Mouse (Mus musculus): ENCODE measurements around the gene Uap1l1. TPM values are rescaled to one million over a fixed set of nuclear protein-coding genes. Genes with fewer than 3 reads are reported as not detected.

The Uap1l1 gene
- polyA plus RNA-seq, 1 experiment from 2014 or later = 6.8 TPM

DNA sequence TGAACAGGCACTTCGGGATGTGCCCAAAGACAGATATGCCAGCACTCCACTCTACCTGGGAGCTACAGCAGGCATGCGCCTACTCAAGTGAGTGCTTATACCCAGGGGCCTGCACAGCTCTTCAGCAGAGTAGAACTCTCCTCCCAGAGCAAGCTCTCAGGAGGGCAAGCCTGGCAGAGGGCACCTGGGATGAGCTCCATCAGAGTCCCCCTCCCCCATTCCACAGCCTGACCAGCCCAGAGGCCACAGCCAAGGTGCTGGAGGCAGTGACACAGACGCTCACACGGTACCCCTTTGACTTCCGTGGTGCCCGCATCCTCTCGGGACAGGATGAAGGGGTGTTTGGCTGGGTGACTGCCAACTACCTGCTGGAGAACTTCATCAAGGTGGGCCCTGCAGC is 32.6 kb upstream of the Uap1l1 start:
- DNase-seq (ENCODE audit: low spot score) (no peak), ATAC-seq (ENCODE audit: low FRiP score) (no peak)
- no peak overlapping the region for H3K9ac ChIP-seq
- H3K9me3 ChIP-seq (ENCODE audit: control insufficient read depth, low read length) = no peaks in the 10 kb centered on the region
- H3K4me2 ChIP-seq (replicated peaks) = no peak overlapping the region
- H3K27ac ChIP-seq = no peak overlapping the region
- WGBS = 96% methylated on average over 7 of the region's 7 CpGs
- H3K4me1 ChIP-seq (replicated peaks; ENCODE audit: control insufficient read depth, insufficient read depth, low read length) = peaks cover 32% of the 10 kb centered on the region
- H3K36me3 ChIP-seq (replicated peaks; ENCODE audit: control insufficient read depth, insufficient read depth) = no peaks in the 10 kb centered on the region
- H3K27me3 ChIP-seq (ENCODE audit: control insufficient read depth, insufficient read depth, low read length) = peaks cover 64% of the 10 kb centered on the region
- H3K4me3 ChIP-seq (replicated peaks; ENCODE audit: low read length) = no peak overlapping the region

DNA sequence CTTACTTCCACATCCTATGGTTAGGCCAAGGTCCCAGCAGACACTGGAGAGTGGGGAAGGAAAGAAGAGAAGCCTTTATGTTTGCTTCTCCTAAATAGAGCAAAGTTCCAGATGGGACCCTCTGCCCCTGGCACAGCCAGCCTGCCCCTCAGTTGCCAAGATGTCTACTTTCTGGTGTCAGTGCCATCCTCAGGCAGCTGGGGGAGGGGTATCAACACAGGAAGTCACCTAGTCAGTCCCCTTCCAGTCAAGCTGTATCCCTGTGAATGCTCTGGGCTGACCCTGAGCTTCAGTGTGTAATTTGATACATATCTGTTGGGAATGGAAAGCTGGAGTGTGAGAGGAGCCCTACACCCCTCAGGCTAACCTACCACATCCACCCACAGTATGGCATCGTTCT is 31.5 kb upstream of the Uap1l1 start:
- DNase-seq (ENCODE audit: low spot score) = no peak

DNA sequence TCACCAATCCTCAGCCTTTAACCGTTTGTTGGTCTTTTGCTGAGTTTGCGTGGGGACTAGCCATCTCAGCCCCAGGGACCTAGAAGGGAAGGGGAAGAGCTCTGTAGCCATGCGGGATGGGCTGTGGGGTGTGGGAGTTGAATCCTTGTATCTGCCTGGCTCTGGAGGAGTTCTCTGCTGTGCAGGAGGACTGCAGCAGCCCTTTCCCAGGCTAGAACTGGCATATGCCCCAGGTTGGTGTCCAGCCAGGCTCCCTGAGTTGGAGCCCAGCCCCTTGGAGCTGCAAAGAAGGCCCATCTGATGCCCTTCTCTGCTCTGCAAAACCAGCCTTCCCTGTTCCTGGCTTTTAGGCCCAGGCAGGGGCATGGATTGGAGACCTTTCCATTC is 31.1 kb upstream of the Uap1l1 start:
- no peak for DNase-seq (ENCODE audit: low spot score)

More for the DNA sequence above, 31.5 kb upstream of the Uap1l1 start:
- Histone ChIP-seq H3K9ac (no peak overlapping the region), H3K4me2 (replicated peaks) (no peak overlapping the region), H3K4me3 (replicated peaks; ENCODE audit: low read length) (no peak overlapping the region), H3K36me3 (replicated peaks; ENCODE audit: control insufficient read depth, insufficient read depth) (no peaks in the 10 kb centered on the region), H3K27ac (no peak overlapping the region), H3K9me3 (ENCODE audit: control insufficient read depth, low read length) (no peaks in the 10 kb centered on the region), H3K27me3 (ENCODE audit: control insufficient read depth, insufficient read depth, low read length) (peaks cover 69% of the 10 kb centered on the region), H3K4me1 (replicated peaks; ENCODE audit: control insufficient read depth, insufficient read depth, low read length) (peaks cover 24% of the 10 kb centered on the region)
- 54% methylated on average over 1 of the region's 1 CpGs for WGBS
- no peak for ATAC-seq (ENCODE audit: low FRiP score)

DNA sequence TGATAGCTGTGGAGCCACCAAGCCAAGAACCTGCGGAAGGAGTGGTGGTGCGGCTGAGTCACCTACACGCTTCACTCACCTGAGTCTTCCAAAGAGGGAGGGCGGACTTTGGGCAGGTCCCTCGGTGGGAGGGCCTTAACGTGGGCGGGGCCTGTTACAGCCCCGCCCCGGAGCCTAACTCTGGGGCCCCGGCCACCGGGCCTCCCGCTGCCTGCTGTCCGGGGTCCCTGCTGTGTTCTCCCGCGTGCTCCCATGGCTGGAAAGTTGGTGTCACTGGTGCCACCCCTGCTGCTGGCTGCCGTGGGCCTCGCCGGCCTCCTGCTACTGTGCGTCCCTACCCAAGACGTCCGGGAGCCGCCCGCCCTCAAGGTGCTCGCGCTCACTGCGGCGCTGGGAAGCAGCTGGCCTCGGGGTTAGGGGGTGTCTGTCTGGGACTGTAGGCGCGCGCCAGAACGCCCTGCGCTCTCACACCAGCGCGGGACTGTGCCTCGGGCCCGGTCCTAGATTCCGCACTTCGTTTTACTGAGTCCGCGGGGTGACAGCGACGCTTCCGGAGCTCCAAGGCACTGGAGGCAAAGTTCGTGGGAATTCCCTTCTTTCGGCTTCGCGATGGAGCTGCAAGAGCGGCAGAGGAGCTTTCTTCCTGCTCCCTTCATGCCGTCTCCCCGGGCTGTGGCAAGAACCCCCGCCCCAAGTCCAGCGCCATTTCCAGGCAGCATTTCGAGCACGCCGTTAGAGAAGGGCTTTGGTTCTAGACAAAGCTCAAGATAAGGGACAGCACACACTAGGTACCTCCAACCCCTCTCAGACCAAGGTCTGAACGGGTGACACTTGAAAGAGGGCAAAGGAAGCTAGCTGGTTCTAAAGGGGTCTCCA is 30.5 kb upstream of the Uap1l1 start, which contains the start of gene Entpd2:
Gene Entpd2, plus strand, starts transcription at position 154 of the 876 bp plus-strand sequence.
- Histone ChIP-seq H3K9me3 (ENCODE audit: control insufficient read depth, low read length) (no peaks in the 10 kb centered on the region), H3K4me2 (replicated peaks) (peak within 1 kb of the TSS; percentile 59), H3K36me3 (replicated peaks; ENCODE audit: control insufficient read depth, insufficient read depth) (no peaks in the 10 kb centered on the region), H3K27ac (no peak within 1 kb of the TSS), H3K9ac (peak within 1 kb of the TSS; percentile 34; the same call in 1 of the 2 replicates), H3K27me3 (ENCODE audit: control insufficient read depth, insufficient read depth, low read length) (peaks cover 69% of the 10 kb centered on the region), H3K4me3 (replicated peaks; ENCODE audit: low read length) (peak within 1 kb of the TSS; percentile 30), H3K4me1 (replicated peaks; ENCODE audit: control insufficient read depth, insufficient read depth, low read length) (peaks cover 24% of the 10 kb centered on the region)
- DNase-seq (ENCODE audit: low spot score) (no peak), ATAC-seq (ENCODE audit: low FRiP score) (no peak)
- 2% methylated on average over 57 of the region's 57 CpGs for WGBS

More for the DNA sequence above, 31.1 kb upstream of the Uap1l1 start:
- Histone ChIP-seq H3K9ac (no peak overlapping the region), H3K4me3 (replicated peaks; ENCODE audit: low read length) (peak overlapping the region; percentile 30; the same call in 1 of the 2 replicates), H3K9me3 (ENCODE audit: control insufficient read depth, low read length) (no peaks in the 10 kb centered on the region), H3K27ac (no peak overlapping the region), H3K4me2 (replicated peaks) (peak overlapping the region; percentile 59), H3K27me3 (ENCODE audit: control insufficient read depth, insufficient read depth, low read length) (peaks cover 69% of the 10 kb centered on the region), H3K36me3 (replicated peaks; ENCODE audit: control insufficient read depth, insufficient read depth) (no peaks in the 10 kb centered on the region), H3K4me1 (replicated peaks; ENCODE audit: control insufficient read depth, insufficient read depth, low read length) (peaks cover 24% of the 10 kb centered on the region)
- no peak for ATAC-seq (ENCODE audit: low FRiP score)
- WGBS = 40% methylated on average over 3 of the region's 3 CpGs

DNA sequence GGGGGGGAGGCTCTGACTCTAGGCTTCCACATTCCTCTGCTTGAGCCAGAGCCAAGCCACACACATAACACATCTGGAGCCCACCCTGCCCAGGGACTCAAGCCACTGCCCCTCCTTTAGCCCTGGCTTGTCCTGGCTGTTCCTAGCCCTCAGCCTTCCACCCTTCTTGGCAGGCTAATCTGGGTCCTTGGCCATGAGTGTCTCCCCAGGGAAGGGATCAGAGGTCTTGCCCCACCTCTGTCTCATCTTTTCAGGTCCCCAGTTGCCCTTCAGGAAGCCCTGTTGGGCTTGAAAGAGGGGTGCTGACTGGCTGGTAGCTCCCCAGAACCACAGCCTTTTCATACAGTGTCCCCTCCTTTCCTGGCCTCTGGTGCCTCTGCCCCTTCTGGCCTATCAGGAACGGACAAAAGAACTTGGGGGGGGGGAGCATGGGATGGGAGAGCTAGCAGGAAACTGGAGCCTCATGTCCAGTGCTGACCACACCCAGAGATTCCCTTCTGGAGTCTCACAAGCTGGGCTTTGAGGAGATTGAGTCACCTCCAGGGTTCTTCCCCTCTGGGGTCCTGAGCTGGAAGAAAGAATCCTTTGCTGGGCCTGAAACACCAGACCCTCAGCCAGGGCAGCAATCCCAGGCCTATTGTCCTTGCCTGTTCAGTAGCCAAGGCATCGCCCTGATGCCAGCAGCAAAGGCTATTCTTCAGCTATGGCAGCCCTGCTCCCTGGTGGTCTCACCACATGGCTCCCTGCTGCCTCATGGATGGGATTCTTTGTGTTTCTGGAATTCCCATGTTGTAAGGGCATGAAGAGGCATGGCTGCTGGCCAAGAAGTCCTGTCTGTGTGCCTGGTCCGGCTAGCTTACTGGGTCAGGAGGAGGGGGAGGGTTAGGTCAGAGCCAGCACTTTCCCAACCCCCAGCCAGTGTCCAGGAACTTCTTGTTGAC is 29.1 kb upstream of the Uap1l1 start:
- peaks cover 55% of the 10 kb centered on the region for H3K27me3 ChIP-seq (ENCODE audit: control insufficient read depth, insufficient read depth, low read length)
- DNase-seq (ENCODE audit: low spot score) (peak; percentile 60), ATAC-seq (ENCODE audit: low FRiP score) (peak; percentile 70)
- H3K9ac ChIP-seq = no peak overlapping the region
- H3K36me3 ChIP-seq (replicated peaks; ENCODE audit: control insufficient read depth, insufficient read depth) = no peaks in the 10 kb centered on the region
- no peaks in the 10 kb centered on the region for H3K9me3 ChIP-seq (ENCODE audit: control insufficient read depth, low read length)
- H3K4me3 ChIP-seq (replicated peaks; ENCODE audit: low read length) = no peak overlapping the region
- peaks cover 18% of the 10 kb centered on the region for H3K4me1 ChIP-seq (replicated peaks; ENCODE audit: control insufficient read depth, insufficient read depth, low read length)
- no peak overlapping the region for H3K4me2 ChIP-seq (replicated peaks)
- H3K27ac ChIP-seq = no peak overlapping the region
- 23% methylated on average over 3 of the region's 3 CpGs for WGBS

DNA sequence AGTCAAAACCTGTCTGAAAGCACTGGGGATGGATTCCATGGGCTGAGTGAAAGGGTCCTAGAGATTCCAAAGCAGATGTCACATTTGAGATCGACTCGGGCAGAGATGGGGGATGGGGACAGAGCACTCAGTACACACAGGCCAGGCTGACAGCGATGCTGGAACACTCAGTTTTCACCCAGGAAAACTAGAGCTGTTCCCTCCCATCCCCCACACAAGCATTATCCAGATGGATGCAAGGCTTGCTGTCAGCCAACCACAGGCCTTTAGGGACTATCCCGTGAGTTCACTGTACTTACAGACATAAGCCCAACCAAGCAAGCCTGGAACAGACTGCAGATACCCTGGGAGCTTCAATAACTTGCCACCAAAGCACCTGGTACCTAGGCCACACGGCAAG is 25.8 kb upstream of the Uap1l1 start:
- H3K36me3 ChIP-seq (replicated peaks; ENCODE audit: control insufficient read depth, insufficient read depth) = no peaks in the 10 kb centered on the region

DNA sequence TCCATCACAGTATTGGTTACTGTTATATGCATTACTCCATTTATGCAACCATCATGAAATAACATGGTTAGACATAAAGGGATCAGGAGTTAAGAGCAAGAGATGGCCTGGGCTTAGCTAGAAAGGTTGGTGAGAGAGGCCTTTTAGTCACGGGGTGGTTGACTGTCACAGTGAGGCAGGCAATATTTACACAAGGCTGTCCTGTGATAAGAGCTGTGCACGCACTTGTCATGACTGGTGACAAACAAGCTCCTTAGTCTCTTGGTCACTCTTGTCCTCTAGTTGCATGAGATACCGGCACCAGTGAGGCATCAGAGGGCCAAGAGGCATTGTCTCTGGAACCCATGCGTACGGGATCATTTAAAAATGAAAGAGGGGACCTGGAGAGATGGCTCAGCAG is 19.0 kb upstream of the Uap1l1 start:
- ATAC-seq (ENCODE audit: low FRiP score) (no peak), DNase-seq (ENCODE audit: low spot score) (no peak)
- WGBS = 74% methylated on average over 5 of the region's 5 CpGs
- Histone ChIP-seq H3K36me3 (replicated peaks; ENCODE audit: control insufficient read depth, insufficient read depth) (no peaks in the 10 kb centered on the region), H3K4me1 (replicated peaks; ENCODE audit: control insufficient read depth, insufficient read depth, low read length) (no peaks in the 10 kb centered on the region), H3K4me3 (replicated peaks; ENCODE audit: low read length) (no peak overlapping the region), H3K27me3 (ENCODE audit: control insufficient read depth, insufficient read depth, low read length) (no peaks in the 10 kb centered on the region), H3K27ac (no peak overlapping the region), H3K9me3 (ENCODE audit: control insufficient read depth, low read length) (no peaks in the 10 kb centered on the region), H3K4me2 (replicated peaks) (no peak overlapping the region), H3K9ac (no peak overlapping the region)

More for the DNA sequence above, 25.8 kb upstream of the Uap1l1 start:
- Histone ChIP-seq H3K9me3 (ENCODE audit: control insufficient read depth, low read length) (no peaks in the 10 kb centered on the region), H3K4me3 (replicated peaks; ENCODE audit: low read length) (no peak overlapping the region), H3K27ac (no peak overlapping the region), H3K9ac (no peak overlapping the region), H3K4me1 (replicated peaks; ENCODE audit: control insufficient read depth, insufficient read depth, low read length) (peaks cover 18% of the 10 kb centered on the region), H3K4me2 (replicated peaks) (no peak overlapping the region), H3K27me3 (ENCODE audit: control insufficient read depth, insufficient read depth, low read length) (peaks cover 23% of the 10 kb centered on the region)
- ATAC-seq (ENCODE audit: low FRiP score) (no peak), DNase-seq (ENCODE audit: low spot score) (no peak)
- 68% methylated on average over 5 of the region's 5 CpGs for WGBS

DNA sequence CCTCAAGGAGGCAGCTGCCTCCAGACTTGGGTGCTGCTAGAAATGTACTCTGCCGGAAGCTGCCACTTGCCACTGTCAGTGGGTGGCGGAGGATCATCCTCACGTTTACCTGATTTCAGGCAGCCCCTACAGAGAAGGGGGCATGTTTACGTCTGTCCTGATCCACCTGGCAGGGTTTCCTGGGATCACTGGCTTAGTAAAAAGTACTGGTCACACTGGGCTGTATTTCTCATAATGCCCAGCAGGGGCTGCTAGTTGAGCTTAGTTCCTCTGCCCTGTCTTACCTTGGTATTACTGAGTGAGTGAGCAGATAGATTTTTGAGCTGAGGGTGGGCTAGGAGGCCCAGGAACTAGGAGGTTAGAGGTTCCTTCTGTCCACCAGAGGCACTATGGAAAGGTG is 11.1 kb upstream of the Uap1l1 start:
- Histone ChIP-seq H3K9me3 (ENCODE audit: control insufficient read depth, low read length) (no peaks in the 10 kb centered on the region), H3K9ac (no peak overlapping the region), H3K4me3 (replicated peaks; ENCODE audit: low read length) (no peak overlapping the region), H3K27me3 (ENCODE audit: control insufficient read depth, insufficient read depth, low read length) (no peaks in the 10 kb centered on the region; the same call in 1 of the 2 replicates), H3K36me3 (replicated peaks; ENCODE audit: control insufficient read depth, insufficient read depth) (no peaks in the 10 kb centered on the region), H3K4me2 (replicated peaks) (no peak overlapping the region), H3K27ac (no peak overlapping the region), H3K4me1 (replicated peaks; ENCODE audit: control insufficient read depth, insufficient read depth, low read length) (peaks cover 17% of the 10 kb centered on the region)
- peak; percentile 79 for DNase-seq (ENCODE audit: low spot score)
- 62% methylated on average over 4 of the region's 4 CpGs for WGBS
- 0 out of 2 replicates have a peak, but pooled peaks have one; percentile 21 for ATAC-seq (ENCODE audit: low FRiP score)

DNA sequence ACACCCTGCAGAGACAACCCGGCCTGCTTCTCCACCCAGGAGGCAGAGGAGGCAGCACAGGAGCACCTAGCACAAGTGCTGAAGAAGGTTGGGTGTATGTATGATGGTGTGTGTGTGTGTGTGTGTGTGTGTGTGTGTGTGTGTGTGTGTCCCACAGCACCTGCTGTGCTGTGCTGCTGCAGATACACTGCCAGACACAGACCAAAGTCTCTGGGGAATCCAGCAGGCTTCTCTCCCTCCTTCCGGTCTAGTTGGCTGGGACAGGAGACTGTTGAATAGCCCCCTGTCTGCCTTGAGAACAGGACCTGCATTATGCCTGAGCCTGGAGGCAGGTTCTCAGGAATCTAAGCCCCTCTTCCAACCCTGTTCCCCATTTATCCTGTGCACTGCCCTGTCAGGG is 7.9 kb upstream of the Uap1l1 start:
- WGBS = 27% methylated on average over 2 of the region's 2 CpGs
- no peak for DNase-seq (ENCODE audit: low spot score)
- Histone ChIP-seq H3K4me2 (replicated peaks) (peak overlapping the region; percentile 99), H3K9me3 (ENCODE audit: control insufficient read depth, low read length) (no peaks in the 10 kb centered on the region), H3K9ac (no peak overlapping the region; the same call in 1 of the 2 replicates), H3K36me3 (replicated peaks; ENCODE audit: control insufficient read depth, insufficient read depth) (no peaks in the 10 kb centered on the region), H3K27ac (no peak overlapping the region), H3K4me3 (replicated peaks; ENCODE audit: low read length) (peak overlapping the region; percentile 70), H3K27me3 (ENCODE audit: control insufficient read depth, insufficient read depth, low read length) (no peaks in the 10 kb centered on the region; the same call in 1 of the 2 replicates), H3K4me1 (replicated peaks; ENCODE audit: control insufficient read depth, insufficient read depth, low read length) (peaks cover 19% of the 10 kb centered on the region)
- ATAC-seq (ENCODE audit: low FRiP score) = no peak

Data from hindbrain, embryonic 14.5 days (tissue).